Mouse (Mus musculus): Measurements from ENCODE around the gene BC030867. TPM values are rescaled to one million over a fixed set of nuclear protein-coding genes. Genes with fewer than 3 reads are reported as not detected.
A peak's percentile ranks its signal among the peaks of the same experiment; 100 is the strongest.

Gene BC030867
- polyA plus RNA-seq, 1 experiment from 2014 or later, result 15.2 TPM

DNA sequence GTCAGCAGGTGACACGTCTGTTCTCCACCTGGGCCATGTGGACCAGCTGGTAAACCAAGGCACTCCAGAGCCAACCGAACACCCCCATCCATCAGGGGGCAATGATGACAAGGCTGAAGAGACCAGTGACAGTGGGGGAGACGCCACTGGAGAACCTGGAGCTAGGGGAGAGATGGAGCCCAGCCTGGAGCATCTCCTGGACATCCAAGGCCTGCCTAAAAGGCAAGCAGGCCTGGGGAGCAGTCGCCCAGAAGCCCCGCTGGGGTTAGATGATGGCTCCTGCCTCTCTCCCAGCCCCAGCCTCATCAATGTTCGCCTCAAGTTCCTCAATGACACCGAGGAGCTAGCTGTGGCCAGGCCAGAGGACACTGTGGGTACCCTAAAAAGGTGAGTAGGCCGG is 38.8 kb downstream of the BC030867 start:
- H3K4me3 ChIP-seq, result no peak overlapping the region
- H3K9ac ChIP-seq (replicated peaks), result no peak overlapping the region
- WGBS, result 86% methylated on average over 8 of the region's 8 CpGs
- H3K4me2 ChIP-seq (replicated peaks), result no peak overlapping the region
- H3K4me1 ChIP-seq, result peaks cover 15% of the 10 kb centered on the region
- H3K27me3 ChIP-seq, result no peaks in the 10 kb centered on the region
- no peaks in the 10 kb centered on the region for H3K9me3 ChIP-seq
- no peak for ATAC-seq (ENCODE audit: low FRiP score, low read depth)
- peaks cover 53% of the 10 kb centered on the region for H3K36me3 ChIP-seq
- H3K27ac ChIP-seq (replicated peaks), result no peak overlapping the region

DNA sequence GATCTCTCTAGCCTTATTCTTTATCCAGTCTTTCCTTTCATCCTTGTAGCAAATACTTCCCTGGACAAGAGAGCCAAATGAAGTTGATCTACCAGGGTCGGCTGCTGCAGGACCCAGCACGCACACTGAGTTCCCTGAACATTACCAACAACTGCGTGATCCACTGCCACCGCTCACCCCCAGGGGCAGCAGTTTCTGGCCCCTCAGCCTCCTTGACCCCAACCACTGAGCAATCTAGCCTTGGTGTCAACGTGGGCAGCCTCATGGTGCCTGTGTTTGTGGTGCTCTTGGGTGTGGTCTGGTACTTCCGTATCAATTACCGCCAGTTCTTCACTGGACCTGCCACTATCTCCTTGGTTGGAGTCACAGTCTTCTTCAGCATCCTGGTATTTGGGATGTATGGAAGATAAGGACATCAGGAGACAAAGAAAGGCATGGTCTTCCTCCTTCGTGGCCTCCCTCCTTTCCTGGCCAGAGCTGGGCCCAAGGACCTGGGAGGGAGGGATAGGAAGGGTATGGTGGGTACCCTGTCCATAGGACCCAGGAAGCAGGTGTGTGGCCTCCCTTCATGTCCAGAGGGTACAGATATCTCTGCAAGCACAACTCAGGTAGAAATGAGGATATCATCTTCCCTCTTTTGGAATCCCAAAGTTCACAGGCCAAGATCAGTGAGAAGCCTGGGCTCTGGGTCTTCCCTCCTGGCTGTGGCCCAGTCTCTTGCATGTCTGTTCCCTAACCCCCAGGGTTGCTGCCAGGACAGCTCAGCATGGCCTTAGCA is 39.5 kb downstream of the BC030867 start:
- Histone ChIP-seq H3K27ac (replicated peaks) (no peak overlapping the region), H3K36me3 (peaks cover 61% of the 10 kb centered on the region), H3K4me2 (replicated peaks) (no peak overlapping the region), H3K9me3 (no peaks in the 10 kb centered on the region), H3K4me3 (no peak overlapping the region), H3K9ac (replicated peaks) (no peak overlapping the region), H3K27me3 (no peaks in the 10 kb centered on the region), H3K4me1 (peaks cover 15% of the 10 kb centered on the region)
- WGBS, result 86% methylated on average over 8 of the region's 8 CpGs
- ATAC-seq (ENCODE audit: low FRiP score, low read depth), result no peak

DNA sequence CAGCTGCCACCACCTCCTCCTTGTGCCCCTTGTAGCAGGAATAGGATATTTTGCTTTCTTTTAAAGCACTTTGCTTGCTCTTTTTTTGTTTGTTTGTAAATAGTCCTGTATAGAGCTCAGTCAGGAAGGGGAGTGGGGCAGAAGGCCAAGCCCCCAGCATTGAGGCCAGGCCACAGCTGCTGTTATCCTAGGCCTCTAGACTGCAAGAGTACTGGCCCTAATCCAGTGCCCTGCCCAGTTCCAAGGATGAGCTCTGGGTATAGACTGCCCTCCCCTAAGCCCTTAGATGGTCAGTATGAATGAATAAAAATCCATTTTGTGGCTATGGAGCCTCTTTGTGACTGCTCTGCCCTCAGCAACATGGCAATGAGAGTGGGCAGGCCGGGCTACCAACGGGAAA is 40.2 kb downstream of the BC030867 start:
- no peaks in the 10 kb centered on the region for H3K9me3 ChIP-seq
- H3K4me2 ChIP-seq (replicated peaks), result no peak overlapping the region
- H3K36me3 ChIP-seq, result peaks cover 68% of the 10 kb centered on the region
- H3K4me3 ChIP-seq, result no peak overlapping the region
- no peak overlapping the region for H3K27ac ChIP-seq (replicated peaks)
- 91% methylated on average over 2 of the region's 2 CpGs for WGBS
- H3K27me3 ChIP-seq, result no peaks in the 10 kb centered on the region
- no peak overlapping the region for H3K9ac ChIP-seq (replicated peaks)
- ATAC-seq (ENCODE audit: low FRiP score, low read depth), result no peak
- peaks cover 16% of the 10 kb centered on the region for H3K4me1 ChIP-seq

DNA sequence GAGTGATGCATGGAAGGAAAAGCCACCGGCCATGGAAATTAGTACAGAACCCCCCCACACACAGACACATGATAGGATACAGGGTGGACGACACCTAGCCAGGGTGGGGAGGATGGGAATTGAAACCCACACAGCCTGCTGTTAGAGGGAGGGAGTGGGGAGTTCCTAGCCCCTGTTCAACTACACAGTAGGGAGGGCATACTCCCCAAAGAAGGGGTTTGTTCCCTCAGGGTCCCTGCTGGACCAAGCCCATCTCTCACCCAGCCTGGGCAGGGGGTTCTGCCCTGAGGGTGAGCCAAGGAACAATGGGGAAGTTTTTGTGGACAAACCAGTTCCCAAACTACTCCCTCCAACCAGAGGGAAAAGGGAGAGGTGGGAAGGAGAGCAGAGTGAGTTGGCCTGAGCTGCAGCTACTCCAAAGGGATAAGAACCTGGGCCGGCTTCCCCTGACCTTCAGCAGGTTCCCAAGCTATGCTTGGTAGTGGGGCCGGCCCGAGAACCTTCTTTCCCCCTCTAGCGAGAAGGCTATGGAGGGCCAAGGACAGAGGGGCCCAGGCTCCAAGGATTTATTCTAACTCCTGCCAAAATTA is 40.9 kb downstream of the BC030867 start:
- Histone ChIP-seq H3K36me3 (peaks cover 74% of the 10 kb centered on the region), H3K4me3 (no peak overlapping the region), H3K9ac (replicated peaks) (no peak overlapping the region), H3K27me3 (no peaks in the 10 kb centered on the region), H3K9me3 (no peaks in the 10 kb centered on the region), H3K4me1 (peaks cover 23% of the 10 kb centered on the region), H3K27ac (replicated peaks) (0 out of 2 replicates have a peak overlapping the region, but pooled peaks have one; percentile 20), H3K4me2 (replicated peaks) (no peak overlapping the region)
- WGBS, result 61% methylated on average over 6 of the region's 6 CpGs
- ATAC-seq (ENCODE audit: low FRiP score, low read depth), result no peak

DNA sequence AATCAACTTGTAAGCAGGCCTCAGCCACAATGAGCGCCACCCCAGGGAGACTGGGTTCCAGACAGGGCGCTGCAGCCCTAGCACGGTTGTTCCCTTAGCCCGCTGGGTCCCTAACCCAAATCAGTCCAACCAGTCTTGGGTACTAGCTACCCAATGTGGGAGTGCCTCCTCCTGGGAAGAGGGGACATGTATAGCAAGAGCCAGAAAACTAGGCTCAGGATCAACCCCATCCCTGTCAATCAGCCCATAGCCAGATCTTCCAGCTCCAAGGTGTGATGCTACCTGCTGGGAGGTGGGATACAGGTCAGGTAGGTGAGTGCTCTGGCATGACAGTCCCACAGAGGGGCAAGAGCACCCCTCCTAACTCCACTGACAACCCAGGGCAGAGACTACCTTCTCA is 41.5 kb downstream of the BC030867 start:
- no peak for ATAC-seq (ENCODE audit: low FRiP score, low read depth)
- Histone ChIP-seq H3K9ac (replicated peaks) (no peak overlapping the region), H3K27ac (replicated peaks) (0 out of 2 replicates have a peak overlapping the region, but pooled peaks have one; percentile 20), H3K36me3 (peaks cover 74% of the 10 kb centered on the region), H3K4me3 (no peak overlapping the region), H3K4me1 (peaks cover 29% of the 10 kb centered on the region), H3K27me3 (no peaks in the 10 kb centered on the region), H3K9me3 (no peaks in the 10 kb centered on the region), H3K4me2 (replicated peaks) (no peak overlapping the region)
- 83% methylated on average over 4 of the region's 4 CpGs for WGBS

DNA sequence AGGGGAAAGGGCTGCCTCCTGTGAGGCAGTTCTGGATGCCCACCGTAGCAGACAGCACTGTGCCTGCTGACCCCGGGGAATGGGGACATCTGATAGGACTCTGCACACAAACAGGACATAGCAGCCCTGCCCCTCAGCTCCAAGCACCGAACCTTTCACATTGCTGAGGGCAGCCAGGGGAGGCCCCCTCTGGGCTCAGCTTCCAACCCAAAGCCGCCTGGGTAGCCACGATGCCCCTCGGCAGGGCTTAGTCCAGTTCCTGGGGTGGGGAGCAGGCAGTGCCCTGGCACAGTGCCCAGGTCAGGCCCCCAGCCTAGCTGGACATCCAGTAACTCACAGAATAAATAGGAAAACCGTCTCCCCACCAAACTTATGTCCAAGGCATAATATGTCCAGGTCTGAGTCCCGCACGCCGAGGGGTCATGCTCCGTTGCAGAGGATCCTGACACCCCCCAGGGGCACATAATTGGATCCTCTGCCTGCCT is 42.4 kb downstream of the BC030867 start:
- Histone ChIP-seq H3K4me3 (no peak overlapping the region), H3K27ac (replicated peaks) (no peak overlapping the region), H3K4me2 (replicated peaks) (no peak overlapping the region), H3K4me1 (peaks cover 27% of the 10 kb centered on the region), H3K9me3 (no peaks in the 10 kb centered on the region), H3K9ac (replicated peaks) (0 out of 2 replicates have a peak overlapping the region, but pooled peaks have one; percentile 11), H3K27me3 (no peaks in the 10 kb centered on the region), H3K36me3 (peaks cover 74% of the 10 kb centered on the region)
- no peak for ATAC-seq (ENCODE audit: low FRiP score, low read depth)
- WGBS, result 83% methylated on average over 11 of the region's 11 CpGs

DNA sequence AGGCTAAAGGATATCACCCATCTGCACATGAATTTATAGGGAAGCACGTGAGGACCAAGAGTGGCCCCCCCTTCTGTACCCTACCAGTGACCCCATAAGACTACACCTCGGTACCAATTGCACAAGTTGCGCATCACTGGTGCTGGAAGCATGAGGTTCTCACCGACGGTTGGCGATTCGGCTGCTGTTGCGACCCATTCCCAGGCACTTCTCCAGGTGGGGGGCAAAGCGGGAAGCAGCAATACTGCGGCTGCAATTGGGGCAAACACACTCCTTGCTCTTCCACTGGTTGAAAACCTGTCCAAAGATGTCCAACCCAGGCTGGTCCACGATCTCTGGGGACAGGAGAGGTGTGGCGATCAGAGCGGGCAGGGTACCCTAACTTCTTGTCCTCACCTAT is 45.3 kb downstream of the BC030867 start:
- no peak for ATAC-seq (ENCODE audit: low FRiP score, low read depth)
- Histone ChIP-seq H3K9ac (replicated peaks) (no peak overlapping the region), H3K4me1 (peaks cover 30% of the 10 kb centered on the region), H3K27me3 (no peaks in the 10 kb centered on the region), H3K4me2 (replicated peaks) (no peak overlapping the region), H3K4me3 (0 out of 2 replicates have a peak overlapping the region, but pooled peaks have one; percentile 0), H3K9me3 (no peaks in the 10 kb centered on the region), H3K36me3 (peaks cover 56% of the 10 kb centered on the region), H3K27ac (replicated peaks) (no peak overlapping the region)
- WGBS, result 95% methylated on average over 13 of the region's 13 CpGs

DNA sequence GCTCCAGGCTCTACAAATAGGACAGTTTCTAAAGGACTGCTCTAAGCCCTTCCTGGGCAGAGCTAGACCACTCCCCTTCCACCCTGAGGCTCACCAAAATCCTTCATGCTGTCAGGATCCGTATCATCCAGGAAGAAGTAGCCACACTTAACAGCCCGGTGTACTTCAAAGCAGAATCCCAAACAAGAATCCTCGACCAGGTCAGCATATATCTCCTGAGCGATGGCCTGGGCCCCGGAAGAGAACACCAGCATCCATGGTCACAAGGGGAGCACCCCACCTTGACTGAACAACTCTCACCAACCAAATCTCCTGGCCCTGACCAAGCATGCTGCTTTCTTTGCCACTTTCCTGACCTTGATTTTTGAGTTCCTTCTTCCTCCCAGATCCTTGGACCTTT is 45.7 kb downstream of the BC030867 start:
- Histone ChIP-seq H3K27ac (replicated peaks) (peak overlapping the region; percentile 98; the same call in 1 of the 2 replicates), H3K9me3 (no peaks in the 10 kb centered on the region), H3K27me3 (no peaks in the 10 kb centered on the region), H3K36me3 (peaks cover 51% of the 10 kb centered on the region), H3K4me2 (replicated peaks) (peak overlapping the region; percentile 86), H3K4me1 (peaks cover 30% of the 10 kb centered on the region), H3K4me3 (peak overlapping the region; percentile 95), H3K9ac (replicated peaks) (peak overlapping the region; percentile 93; the same call in 1 of the 2 replicates)
- 80% methylated on average over 5 of the region's 5 CpGs for WGBS
- ATAC-seq (ENCODE audit: low FRiP score, low read depth), result no peak

DNA sequence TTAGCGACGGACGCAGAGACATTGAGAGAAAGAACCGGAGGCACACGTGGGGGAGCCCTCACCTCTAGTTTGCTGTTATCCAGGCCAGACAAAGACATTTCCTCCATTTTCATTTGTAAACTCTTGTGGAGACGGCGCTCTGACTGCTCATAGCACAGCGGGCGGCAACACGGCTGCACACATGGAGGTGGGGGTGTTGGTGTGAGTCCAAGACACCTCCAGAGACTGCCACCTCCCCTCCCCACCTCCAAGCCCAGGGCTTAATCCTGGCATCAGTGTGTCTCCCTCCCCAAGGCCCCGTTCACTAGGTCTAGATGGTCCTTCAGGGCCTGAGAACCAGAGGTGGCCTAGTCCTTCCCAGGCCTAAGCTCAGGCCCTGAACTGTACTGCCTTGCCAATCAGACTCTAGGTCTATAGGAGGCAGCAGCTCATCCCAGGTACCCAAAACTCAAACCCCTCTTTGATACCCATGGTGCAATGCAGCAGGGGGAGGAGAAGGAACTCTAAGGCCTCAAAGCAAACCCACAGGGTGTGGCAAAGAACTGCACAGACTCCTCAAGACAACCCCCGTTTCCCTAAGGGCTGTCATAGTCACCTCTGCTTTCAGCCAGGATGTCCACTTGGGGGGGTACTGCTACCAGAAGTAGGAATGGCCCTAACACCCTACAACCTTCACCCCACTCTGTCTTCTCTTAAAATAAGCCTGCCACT is 46.4 kb downstream of the BC030867 start:
- Histone ChIP-seq H3K4me1 (peaks cover 30% of the 10 kb centered on the region), H3K27me3 (no peaks in the 10 kb centered on the region), H3K9me3 (no peaks in the 10 kb centered on the region), H3K27ac (replicated peaks) (peak overlapping the region; percentile 98), H3K4me3 (peak overlapping the region; percentile 95), H3K4me2 (replicated peaks) (peak overlapping the region; percentile 86), H3K9ac (replicated peaks) (peak overlapping the region; percentile 93), H3K36me3 (peaks cover 45% of the 10 kb centered on the region)
- no peak for ATAC-seq (ENCODE audit: low FRiP score, low read depth)
- WGBS, result 73% methylated on average over 12 of the region's 12 CpGs

DNA sequence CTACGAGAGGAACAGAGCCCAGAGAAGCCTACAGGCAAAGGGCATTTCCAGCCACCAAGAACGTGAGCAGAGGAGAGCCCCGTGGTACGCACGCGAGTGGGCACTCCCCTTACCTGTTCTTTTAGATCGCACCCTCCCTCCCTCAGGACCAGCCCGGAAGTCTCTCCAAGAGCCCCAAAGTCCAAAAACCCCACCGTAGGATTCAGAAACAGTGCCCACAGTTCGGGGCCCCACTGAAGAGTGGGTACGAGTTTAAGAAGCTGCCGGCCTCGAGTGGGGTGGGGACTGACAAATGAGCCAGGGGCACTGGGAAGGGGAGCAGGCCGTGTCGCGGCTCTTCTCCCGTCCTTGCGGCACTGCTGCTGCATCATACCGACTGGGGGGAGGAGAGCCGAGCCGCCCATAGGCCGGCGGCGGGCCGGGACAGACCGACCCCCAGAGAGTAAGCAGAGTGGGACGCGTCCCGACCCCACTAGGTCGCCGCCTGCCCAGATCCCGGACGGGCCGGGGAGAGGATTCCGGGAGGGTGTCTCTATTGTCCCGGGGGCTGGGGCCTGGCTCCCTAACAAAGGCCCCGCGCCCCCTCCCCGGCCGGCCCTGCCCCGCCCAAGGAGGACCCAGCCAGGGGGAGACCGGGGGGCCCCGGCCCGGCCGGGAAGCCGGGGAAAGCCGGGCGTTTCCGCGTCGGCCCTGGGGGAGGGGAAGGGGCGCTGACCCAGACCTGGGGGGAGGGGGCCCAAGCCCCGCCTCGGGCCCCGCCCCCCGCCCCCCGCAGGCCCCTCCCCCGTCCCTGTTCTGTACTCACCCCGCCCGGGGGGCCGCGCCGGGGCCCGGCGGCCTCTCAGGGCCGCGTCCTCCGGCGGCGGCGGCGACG is 47.2 kb downstream of the BC030867 start:
- ATAC-seq (ENCODE audit: low FRiP score, low read depth), result peak; percentile 35
- whole genome bisulfite sequencing, result under 1% methylated on average over 53 of the region's 73 CpGs
- H3K4me2 ChIP-seq (replicated peaks), result peak overlapping the region; percentile 86
- H3K27ac ChIP-seq (replicated peaks), result peak overlapping the region; percentile 98
- peak overlapping the region; percentile 93 for H3K9ac ChIP-seq (replicated peaks)
- peaks cover 37% of the 10 kb centered on the region for H3K36me3 ChIP-seq
- no peaks in the 10 kb centered on the region for H3K9me3 ChIP-seq
- H3K4me3 ChIP-seq, result peak overlapping the region; percentile 95
- peaks cover 30% of the 10 kb centered on the region for H3K4me1 ChIP-seq
- H3K27me3 ChIP-seq, result no peaks in the 10 kb centered on the region
